Mouse (Mus musculus): Measurements from ENCODE around the gene Clic4. TPM values are rescaled to one million over a fixed set of nuclear protein-coding genes. Genes with fewer than 3 reads are reported as not detected.

Gene Clic4
- polyA plus RNA-seq, 2 experiments = 68.0 to 88.2 TPM

GRCm38 (mm10) chr4:135271881-135272616, 565 bp downstream of the Clic4 start:
- Histone ChIP-seq H3K9me3 (ENCODE audit: control insufficient read depth, low read length) (no peaks in the 10 kb centered on the region), H3K4me2 (replicated peaks; ENCODE audit: low read depth, low read length, severe bottlenecking) (peak overlapping the region; percentile 78), H3K9ac (ENCODE audit: low read depth, low read length, severe bottlenecking) (peak overlapping the region; percentile 88), H3K4me3 (replicated peaks; ENCODE audit: low read length) (peak overlapping the region; percentile 77), H3K4me1 (ENCODE audit: control insufficient read depth, insufficient read depth, low read length) (peaks cover 40% of the 10 kb centered on the region), H3K27me3 (ENCODE audit: control insufficient read depth, insufficient read depth, low read length) (no peaks in the 10 kb centered on the region), H3K36me3 (ENCODE audit: control insufficient read depth, insufficient read depth, low read length) (no peaks in the 10 kb centered on the region), H3K27ac (replicated peaks; ENCODE audit: low read depth, low read length) (peak overlapping the region; percentile 94)
- peak; percentile 73 for DNase-seq (ENCODE audit: low spot score)
- 0% methylated on average over 54 of the region's 67 CpGs for WGBS
- ATAC-seq (ENCODE audit: low FRiP score, low read depth) = no peak; the same call in 1 of the 2 replicates
- no peak for TF ChIP-seq POLR2A (IDR thresholded peaks at IDR 0.05; ENCODE audit: borderline replicate concordance, extremely low read depth, insufficient read depth, insufficient read length)

DNA sequence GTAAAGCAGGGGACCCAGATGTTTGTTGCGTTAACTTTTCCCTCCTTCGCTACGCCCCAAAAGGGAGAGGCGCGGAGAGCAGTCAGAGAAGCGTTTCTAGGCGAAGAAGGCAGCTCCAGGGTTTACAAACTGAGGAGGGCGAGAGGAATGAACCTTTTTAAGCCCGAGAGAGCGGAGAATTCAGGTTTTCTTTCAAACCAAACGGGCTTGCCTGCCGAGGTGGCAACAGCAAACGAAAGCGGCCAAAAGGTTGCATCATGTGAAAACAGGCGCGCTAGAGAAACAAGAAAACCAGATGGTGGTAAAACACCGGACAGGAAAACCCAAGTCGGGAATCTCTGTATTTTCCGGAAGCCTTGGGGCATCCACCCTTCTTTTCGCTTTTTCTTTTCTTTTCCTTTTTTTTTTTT, 1.2 kb downstream of the Clic4 start:
- H3K9ac ChIP-seq (ENCODE audit: low read depth, low read length, severe bottlenecking) = peak overlapping the region; percentile 88
- H3K27ac ChIP-seq (replicated peaks; ENCODE audit: low read depth, low read length) = peak overlapping the region; percentile 94
- H3K4me1 ChIP-seq (ENCODE audit: control insufficient read depth, insufficient read depth, low read length) = peaks cover 44% of the 10 kb centered on the region
- TF ChIP-seq POLR2A (IDR thresholded peaks at IDR 0.05; ENCODE audit: borderline replicate concordance, extremely low read depth, insufficient read depth, insufficient read length) = no peak
- DNase-seq (ENCODE audit: low spot score) = peak; percentile 44
- peak overlapping the region; percentile 77 for H3K4me3 ChIP-seq (replicated peaks; ENCODE audit: low read length)
- H3K36me3 ChIP-seq (ENCODE audit: control insufficient read depth, insufficient read depth, low read length) = no peaks in the 10 kb centered on the region
- peak overlapping the region; percentile 78 for H3K4me2 ChIP-seq (replicated peaks; ENCODE audit: low read depth, low read length, severe bottlenecking)
- H3K9me3 ChIP-seq (ENCODE audit: control insufficient read depth, low read length) = no peaks in the 10 kb centered on the region
- WGBS = under 1% methylated on average over 20 of the region's 20 CpGs
- ATAC-seq (ENCODE audit: low FRiP score, low read depth) = no peak
- no peaks in the 10 kb centered on the region for H3K27me3 ChIP-seq (ENCODE audit: control insufficient read depth, insufficient read depth, low read length)

- peak overlapping the region; percentile 77 for H3K4me3 ChIP-seq (replicated peaks; ENCODE audit: low read length)
- peak overlapping the region; percentile 88; the same call in 1 of the 2 replicates for H3K9ac ChIP-seq (ENCODE audit: low read depth, low read length, severe bottlenecking)
- ATAC-seq (ENCODE audit: low FRiP score, low read depth) (no peak), DNase-seq (ENCODE audit: low spot score) (no peak)
- H3K27me3 ChIP-seq (ENCODE audit: control insufficient read depth, insufficient read depth, low read length) = no peaks in the 10 kb centered on the region
- no peak overlapping the region for H3K27ac ChIP-seq (replicated peaks; ENCODE audit: low read depth, low read length)
- no peaks in the 10 kb centered on the region for H3K36me3 ChIP-seq (ENCODE audit: control insufficient read depth, insufficient read depth, low read length)
- no peak for TF ChIP-seq POLR2A (IDR thresholded peaks at IDR 0.05; ENCODE audit: borderline replicate concordance, extremely low read depth, insufficient read depth, insufficient read length)
- H3K4me2 ChIP-seq (replicated peaks; ENCODE audit: low read depth, low read length, severe bottlenecking) = peak overlapping the region; percentile 78
- 40% methylated on average over 8 of the region's 8 CpGs for WGBS
- H3K9me3 ChIP-seq (ENCODE audit: control insufficient read depth, low read length) = no peaks in the 10 kb centered on the region
- peaks cover 46% of the 10 kb centered on the region for H3K4me1 ChIP-seq (ENCODE audit: control insufficient read depth, insufficient read depth, low read length)
Observed at GRCm38 (mm10) chr4:135270476-135270875, 2.1 kb downstream of the Clic4 start.

DNA sequence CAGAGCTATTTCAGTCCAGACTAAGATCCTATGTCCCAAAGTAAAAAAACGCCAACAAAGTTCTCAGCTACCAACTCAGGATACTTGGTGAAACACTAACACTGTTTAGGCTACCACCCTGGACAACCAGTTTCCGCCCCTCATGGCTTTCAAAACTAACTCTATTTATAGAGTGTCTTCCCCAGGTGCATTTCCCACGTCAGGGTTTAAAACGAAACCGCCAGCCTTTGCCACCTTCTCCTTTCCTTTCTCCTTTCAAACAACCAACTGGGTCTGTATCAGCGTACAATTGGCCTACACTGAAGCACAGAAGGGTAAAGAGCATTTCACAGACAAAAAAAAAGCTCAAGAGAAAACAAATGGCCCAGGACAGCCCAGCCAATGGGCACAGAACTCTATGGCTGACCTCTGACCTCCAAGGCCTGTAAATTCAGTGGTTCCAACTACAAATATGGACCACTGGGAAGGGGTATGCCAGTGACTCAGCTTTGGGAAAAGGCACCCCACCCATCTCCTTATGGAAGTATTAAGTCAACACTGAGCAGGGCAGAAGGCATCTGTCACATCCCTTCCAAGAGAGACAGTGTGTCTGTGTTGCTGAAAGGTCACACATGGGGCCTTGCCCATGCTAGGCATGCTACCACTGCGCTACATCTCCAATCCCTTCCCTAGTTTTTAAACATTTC, 2.8 kb downstream of the Clic4 start:
- no peak for ATAC-seq (ENCODE audit: low FRiP score, low read depth)
- H3K36me3 ChIP-seq (ENCODE audit: control insufficient read depth, insufficient read depth, low read length) = no peaks in the 10 kb centered on the region
- peaks cover 53% of the 10 kb centered on the region for H3K4me1 ChIP-seq (ENCODE audit: control insufficient read depth, insufficient read depth, low read length)
- H3K27ac ChIP-seq (replicated peaks; ENCODE audit: low read depth, low read length) = no peak overlapping the region
- WGBS = 73% methylated on average over 7 of the region's 7 CpGs
- no peak overlapping the region for H3K9ac ChIP-seq (ENCODE audit: low read depth, low read length, severe bottlenecking)
- TF ChIP-seq POLR2A (IDR thresholded peaks at IDR 0.05; ENCODE audit: borderline replicate concordance, extremely low read depth, insufficient read depth, insufficient read length) = no peak
- no peaks in the 10 kb centered on the region for H3K9me3 ChIP-seq (ENCODE audit: control insufficient read depth, low read length)
- no peaks in the 10 kb centered on the region for H3K27me3 ChIP-seq (ENCODE audit: control insufficient read depth, insufficient read depth, low read length)
- peak overlapping the region; percentile 77 for H3K4me3 ChIP-seq (replicated peaks; ENCODE audit: low read length)
- H3K4me2 ChIP-seq (replicated peaks; ENCODE audit: low read depth, low read length, severe bottlenecking) = peak overlapping the region; percentile 78
- DNase-seq (ENCODE audit: low spot score) = no peak

DNA sequence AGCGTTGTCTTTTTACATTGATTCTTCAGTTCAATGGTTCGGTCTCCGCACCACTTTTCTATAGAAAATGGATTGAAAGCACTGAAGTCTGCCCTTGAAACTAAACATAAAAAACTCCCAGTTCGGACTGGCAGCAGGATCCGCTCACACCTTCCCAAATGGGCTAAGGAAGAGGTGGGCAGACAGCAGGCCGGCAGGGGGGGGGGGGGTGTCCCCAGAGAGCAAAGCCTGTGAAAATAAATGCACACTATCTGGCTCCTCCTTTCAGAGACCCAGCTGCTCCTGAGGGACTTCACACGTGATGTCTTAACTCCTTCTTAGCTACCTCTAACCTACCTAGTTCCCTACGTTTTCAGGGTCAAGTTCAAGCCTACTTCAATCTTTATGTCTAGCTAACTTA, 5.1 kb downstream of the Clic4 start:
- H3K36me3 ChIP-seq (ENCODE audit: control insufficient read depth, insufficient read depth, low read length) = peaks cover 1% of the 10 kb centered on the region; the same call in 1 of the 2 replicates
- no peak for DNase-seq (ENCODE audit: low spot score)
- no peak overlapping the region for H3K27ac ChIP-seq (replicated peaks; ENCODE audit: low read depth, low read length)
- no peaks in the 10 kb centered on the region for H3K9me3 ChIP-seq (ENCODE audit: control insufficient read depth, low read length)
- no peak overlapping the region for H3K4me3 ChIP-seq (replicated peaks; ENCODE audit: low read length)
- TF ChIP-seq POLR2A (IDR thresholded peaks at IDR 0.05; ENCODE audit: borderline replicate concordance, extremely low read depth, insufficient read depth, insufficient read length) = no peak
- 0 out of 2 replicates have a peak overlapping the region, but pooled peaks have one; percentile 0 for H3K4me2 ChIP-seq (replicated peaks; ENCODE audit: low read depth, low read length, severe bottlenecking)
- no peaks in the 10 kb centered on the region for H3K27me3 ChIP-seq (ENCODE audit: control insufficient read depth, insufficient read depth, low read length)
- 0 out of 2 replicates have a peak overlapping the region, but pooled peaks have one; percentile 40 for H3K9ac ChIP-seq (ENCODE audit: low read depth, low read length, severe bottlenecking)
- no peak for ATAC-seq (ENCODE audit: low FRiP score, low read depth)
- peaks cover 48% of the 10 kb centered on the region for H3K4me1 ChIP-seq (ENCODE audit: control insufficient read depth, insufficient read depth, low read length)
- WGBS = 61% methylated on average over 8 of the region's 8 CpGs

Data from limb, embryonic 14.5 days (tissue).